Mouse (Mus musculus) neural tube, embryonic 14.5 days (tissue): ENCODE measurements around the gene Fam136a. TPM values are rescaled to one million over a fixed set of nuclear protein-coding genes. Genes with fewer than 3 reads are reported as not detected.

Experiments
- ATAC-seq: fragments of 200-750 bp; cut with Nextera tagmentation; 2 replicates; pipeline ENCODE4 v1.8.0; 2017; ENCODE audit warnings: low read depth, mild to moderate bottlenecking, moderate TSS enrichment, moderate library complexity
- H3K27ac ChIP-seq: fragments of 300-500 bp; sonication (generic); 2 replicates; pipeline ENCODE4 v1.5.1; 2014; ENCODE audit warnings: low read depth, mild to moderate bottlenecking, control low read depth, low read length, moderate library complexity, mixed read lengths
- H3K27me3 ChIP-seq: fragments of 300-500 bp; sonication (generic); 2 replicates; pipeline ENCODE4 v1.6.1; 2014; ENCODE audit warnings: low read length; ENCODE audit not compliant: control insufficient read depth, insufficient read depth
- H3K36me3 ChIP-seq: fragments of 300-500 bp; sonication (generic); 2 replicates; pipeline ENCODE4 v1.6.1; 2014; ENCODE audit warnings: low read length, mixed read lengths; ENCODE audit not compliant: control insufficient read depth, insufficient read depth
- H3K4me1 ChIP-seq: fragments of 300-500 bp; sonication (generic); 2 replicates; pipeline ENCODE4 v1.6.1; 2014; ENCODE audit warnings: low read length; ENCODE audit not compliant: control insufficient read depth, insufficient read depth
- H3K4me2 ChIP-seq: fragments of 300-500 bp; sonication (generic); 2 replicates; pipeline ENCODE4 v1.6.1; 2014; ENCODE audit warnings: mild to moderate bottlenecking, low read depth, low read length, control low read depth
- H3K4me3 ChIP-seq: fragments of 300-500 bp; sonication (generic); 2 replicates; pipeline ENCODE4 v1.5.1; 2014; ENCODE audit warnings: low read depth, low read length, control low read depth, mixed read lengths
- H3K9ac ChIP-seq: fragments of 300-500 bp; sonication (generic); replicated peaks from 2 replicates; pipeline ENCODE4 v1.6.1; 2014; ENCODE audit warnings: low read depth, mild to moderate bottlenecking, control low read depth, low read length, mixed read lengths
- H3K9me3 ChIP-seq: fragments of 300-500 bp; sonication (generic); 2 replicates; pipeline ENCODE4 v1.6.1; 2016; ENCODE audit warnings: low read length; ENCODE audit not compliant: control insufficient read depth
- WGBS: fragments of 180-500 bp; shearing (Covaris S2); extraction: QIAGEN DNeasy Blood & Tissue Kit; methylation state at CpG from one replicate; pipeline ENCODE4 v1.1.7; 2014; 5-methylcytosine and 5-hydroxymethylcytosine counted together
- polyA plus RNA-seq: library from polyadenylated mRNA; unstranded; fragments of >200 nt; fragmentation: Nextera tagmentation; extraction: Ambion mirVana; gene quantifications from 2 replicates; pipeline ENCODE4 v1.2.1, GENCODE M21; 2014

Fam136a gene
- polyA plus RNA-seq, 1 experiment from 2014 or later, result 118 TPM

GRCm38 (mm10) chr6:86397257-86397980 lies 32.0 kb downstream of the Fam136a start:
- Histone ChIP-seq H3K4me2 (peak overlapping the region; percentile 86), H3K4me1 (peaks cover 16% of the 10 kb centered on the region), H3K27me3 (no peaks in the 10 kb centered on the region; the same call in 1 of the 2 replicates), H3K9me3 (no peaks in the 10 kb centered on the region), H3K9ac (peak overlapping the region; percentile 97), H3K27ac (peak overlapping the region; percentile 86), H3K36me3 (0 out of 2 replicates have a peak, but pooled peaks cover under 1% of the 10 kb centered on the region), H3K4me3 (peak overlapping the region; percentile 84)
- ATAC-seq, result no peak; the same call in 1 of the 2 replicates
- 6% methylated on average over 14 of the region's 14 CpGs for WGBS

- Histone ChIP-seq H3K36me3 (no peaks in the 10 kb centered on the region), H3K9ac (no peak overlapping the region), H3K4me2 (no peak overlapping the region), H3K4me1 (peaks cover 13% of the 10 kb centered on the region), H3K27ac (no peak overlapping the region), H3K4me3 (no peak overlapping the region), H3K9me3 (no peaks in the 10 kb centered on the region), H3K27me3 (no peaks in the 10 kb centered on the region; the same call in 1 of the 2 replicates)
- no peak for ATAC-seq
- 76% methylated on average over 2 of the region's 2 CpGs for WGBS
These were observed 33.5 kb downstream of the Fam136a start for GRCm38 (mm10) chr6:86398986-86399385.

DNA sequence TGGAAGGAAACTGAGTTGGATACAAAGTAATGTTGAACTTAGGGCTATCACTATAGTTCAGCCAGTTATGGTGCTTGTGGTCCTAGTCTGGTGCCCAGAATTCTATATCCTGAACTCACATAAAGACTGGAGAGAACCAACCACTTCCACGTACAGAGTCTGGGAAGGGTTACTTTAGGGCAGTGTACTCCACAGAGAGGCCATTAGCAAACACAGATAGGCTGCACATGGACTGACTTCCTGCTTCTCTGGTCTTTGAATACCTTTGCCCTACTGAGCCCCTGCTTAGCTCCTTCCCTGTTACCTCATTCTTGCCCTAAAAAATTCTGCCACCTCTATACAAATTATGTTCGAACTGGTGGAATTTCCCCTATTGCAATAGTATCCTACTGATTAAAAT lies 34.5 kb downstream of the Fam136a start:
- peaks cover 9% of the 10 kb centered on the region for H3K4me1 ChIP-seq
- no peak for ATAC-seq
- no peak overlapping the region for H3K27ac ChIP-seq
- H3K4me3 ChIP-seq, result no peak overlapping the region
- H3K9me3 ChIP-seq, result no peaks in the 10 kb centered on the region
- no peaks in the 10 kb centered on the region; the same call in 1 of the 2 replicates for H3K27me3 ChIP-seq
- no peaks in the 10 kb centered on the region for H3K36me3 ChIP-seq
- H3K4me2 ChIP-seq, result no peak overlapping the region
- no peak overlapping the region for H3K9ac ChIP-seq
- WGBS, result 84% methylated on average over 2 of the region's 2 CpGs

DNA sequence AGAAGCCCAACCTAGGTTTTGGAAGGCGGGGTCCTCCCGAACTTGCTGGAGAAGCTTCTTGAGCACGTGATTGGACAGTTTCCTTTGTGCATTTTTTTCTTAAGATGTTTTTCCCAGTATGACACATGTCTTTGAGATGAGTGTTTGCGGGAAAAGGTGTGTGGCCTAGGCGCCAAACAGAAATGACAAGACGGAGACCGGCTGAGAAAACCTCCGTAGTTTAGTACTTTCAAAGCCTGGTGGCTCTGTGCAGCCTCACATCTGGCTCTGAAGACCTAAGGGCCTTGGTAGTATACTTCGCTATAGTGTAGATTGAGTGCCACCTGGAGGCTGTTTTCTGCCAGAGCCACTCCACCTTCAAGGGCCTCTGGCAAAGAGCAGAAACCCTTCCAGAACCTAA lies 35.5 kb downstream of the Fam136a start:
- WGBS, result 8% methylated on average over 9 of the region's 9 CpGs
- Histone ChIP-seq H3K4me3 (no peak overlapping the region), H3K4me1 (no peaks in the 10 kb centered on the region), H3K36me3 (no peaks in the 10 kb centered on the region), H3K4me2 (peak overlapping the region; percentile 32; the same call in 1 of the 2 replicates), H3K27me3 (no peaks in the 10 kb centered on the region; the same call in 1 of the 2 replicates), H3K27ac (no peak overlapping the region), H3K9me3 (no peaks in the 10 kb centered on the region), H3K9ac (no peak overlapping the region)
- no peak; the same call in 1 of the 2 replicates for ATAC-seq

- no peak for ATAC-seq
- 41% methylated on average over 12 of the region's 12 CpGs for WGBS
- H3K27me3 ChIP-seq, result no peaks in the 10 kb centered on the region
- H3K36me3 ChIP-seq, result no peaks in the 10 kb centered on the region; the same call in 1 of the 2 replicates
- no peak overlapping the region for H3K9ac ChIP-seq
- H3K27ac ChIP-seq, result no peak overlapping the region
- peaks cover 12% of the 10 kb centered on the region; the same call in 1 of the 2 replicates for H3K4me1 ChIP-seq
- no peaks in the 10 kb centered on the region for H3K9me3 ChIP-seq
- peak overlapping the region; percentile 40 for H3K4me2 ChIP-seq
- H3K4me3 ChIP-seq, result peak overlapping the region; percentile 77
These were observed 37.5 kb downstream of the Fam136a start for GRCm38 (mm10) chr6:86402681-86403607.

- H3K4me1 ChIP-seq, result peaks cover 12% of the 10 kb centered on the region; the same call in 1 of the 2 replicates
- under 1% methylated on average over 15 of the region's 15 CpGs for WGBS
- H3K9ac ChIP-seq, result 0 out of 2 replicates have a peak overlapping the region, but pooled peaks have one; percentile 99
- peak overlapping the region; percentile 40; the same call in 1 of the 2 replicates for H3K4me2 ChIP-seq
- ATAC-seq, result peak; percentile 82
- no peaks in the 10 kb centered on the region for H3K27me3 ChIP-seq
- peak overlapping the region; percentile 77 for H3K4me3 ChIP-seq
- no peaks in the 10 kb centered on the region for H3K9me3 ChIP-seq
- H3K36me3 ChIP-seq, result no peaks in the 10 kb centered on the region; the same call in 1 of the 2 replicates
- peak overlapping the region; percentile 99; the same call in 1 of the 2 replicates for H3K27ac ChIP-seq
These were observed 38.3 kb downstream of the Fam136a start for GRCm38 (mm10) chr6:86403728-86404099.

DNA sequence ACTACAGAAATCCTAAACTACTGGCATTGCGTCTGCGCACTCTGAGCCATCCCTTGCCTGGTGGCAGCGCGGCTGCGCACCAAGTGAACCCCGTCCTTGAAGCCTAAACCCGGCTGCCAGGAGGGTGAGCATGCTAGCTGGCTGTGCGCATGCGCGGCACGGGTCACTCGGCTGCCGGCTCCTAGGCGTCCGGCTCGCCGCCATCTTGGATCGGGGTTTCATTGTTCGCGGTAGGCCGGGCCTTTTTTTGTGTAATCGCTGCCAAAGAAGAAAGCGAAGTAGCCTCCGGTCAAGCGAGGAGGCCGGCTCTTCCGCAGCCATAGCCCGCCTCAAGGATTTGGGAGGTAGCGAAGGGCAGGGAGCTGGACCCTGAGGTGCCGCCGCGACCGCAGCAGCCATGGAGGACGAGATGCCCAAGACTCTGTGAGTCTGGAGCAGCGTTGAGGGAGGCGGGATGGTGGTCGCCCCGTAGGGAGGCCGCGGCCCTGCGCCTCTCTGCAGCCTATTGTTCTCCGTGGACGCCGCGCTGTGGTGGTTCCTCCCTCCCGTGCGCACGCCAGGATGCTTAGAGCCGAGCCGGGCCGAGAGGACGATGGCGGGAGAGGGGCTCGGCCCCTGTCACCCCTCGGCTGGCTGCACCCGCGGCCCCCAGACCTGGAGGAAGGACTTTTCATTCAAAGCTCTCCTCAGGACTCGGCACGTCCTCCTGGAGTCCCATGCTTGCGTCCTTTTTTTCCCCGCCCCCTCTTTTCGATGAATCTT lies 38.8 kb downstream of the Fam136a start, which contains the start of gene Tia1:
Gene Tia1, plus strand, starts transcription at position 120 of the 762 bp plus-strand sequence.
- ATAC-seq, result peak; percentile 97

DNA sequence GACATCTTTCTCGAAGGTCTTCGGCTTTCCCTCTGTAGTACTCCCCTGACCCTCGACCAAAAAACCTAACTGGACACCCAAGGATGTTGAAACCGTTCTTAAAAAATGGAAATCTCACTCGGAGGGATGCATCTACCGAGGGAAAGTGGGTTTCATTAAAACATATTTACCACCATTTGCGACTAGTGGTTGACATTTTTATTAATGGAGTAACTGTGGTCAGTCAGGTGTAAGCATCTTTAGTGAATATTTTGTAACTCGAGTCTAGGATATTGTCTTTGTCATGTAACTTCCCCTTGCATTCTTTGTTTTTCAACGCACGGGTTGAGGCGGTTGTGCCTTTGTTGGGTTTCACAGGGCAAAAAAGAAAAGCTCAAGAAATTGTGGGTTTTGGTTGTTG lies 39.5 kb downstream of the Fam136a start:
- Histone ChIP-seq H3K4me2 (peak overlapping the region; percentile 81), H3K4me1 (peaks cover 12% of the 10 kb centered on the region), H3K27ac (peak overlapping the region; percentile 99), H3K4me3 (peak overlapping the region; percentile 77), H3K27me3 (no peaks in the 10 kb centered on the region), H3K9me3 (no peaks in the 10 kb centered on the region), H3K9ac (peak overlapping the region; percentile 99), H3K36me3 (no peaks in the 10 kb centered on the region; the same call in 1 of the 2 replicates)
- ATAC-seq, result no peak
- under 1% methylated on average over 11 of the region's 11 CpGs for WGBS

More for the DNA sequence above, 38.8 kb downstream of the Fam136a start, which contains the start of gene Tia1:
- Histone ChIP-seq H3K4me3 (peak within 1 kb of the TSS; percentile 77), H3K9me3 (no peaks in the 10 kb centered on the region), H3K9ac (peak within 1 kb of the TSS; percentile 99), H3K27ac (peak within 1 kb of the TSS; percentile 99), H3K4me1 (peaks cover 12% of the 10 kb centered on the region; the same call in 1 of the 2 replicates), H3K27me3 (no peaks in the 10 kb centered on the region), H3K36me3 (no peaks in the 10 kb centered on the region; the same call in 1 of the 2 replicates), H3K4me2 (peak within 1 kb of the TSS; percentile 81)
- WGBS, result under 1% methylated on average over 62 of the region's 62 CpGs
